Mouse (Mus musculus) stomach, embryonic 14.5 days (tissue): ENCODE data around the gene Rtl8b. TPM values are rescaled to one million over a fixed set of nuclear protein-coding genes. Genes with fewer than 3 reads are reported as not detected.
"Not testable (repeated sequence)": the region's sequence is repeated elsewhere in the genome, so short reads cannot be mapped to it uniquely, and the experiment has no call there.

Experiments
- ATAC-seq: fragments of 200-750 bp; cut with Nextera tagmentation; 2 replicates; pipeline ENCODE4 v1.8.0; 2017; ENCODE audit warnings: low read depth, moderate TSS enrichment; ENCODE audit not compliant: insufficient number of reproducible peaks, insufficient read depth, low FRiP score
- H3K27ac ChIP-seq: fragments of 300-500 bp; sonication (generic); 2 replicates; pipeline ENCODE4 v1.5.1; 2014; ENCODE audit warnings: mild to moderate bottlenecking, low read length, moderate library complexity, mixed read lengths
- H3K27me3 ChIP-seq: fragments of 300-500 bp; sonication (generic); 2 replicates; pipeline ENCODE4 v1.6.1; 2014; ENCODE audit warnings: low read length, control low read depth, mixed read lengths; ENCODE audit not compliant: control insufficient read depth, insufficient read depth
- H3K36me3 ChIP-seq: fragments of 300-500 bp; sonication (generic); 2 replicates; pipeline ENCODE4 v1.6.1; 2014; ENCODE audit warnings: mild to moderate bottlenecking, control low read depth, low read length, moderate library complexity, mixed read lengths; ENCODE audit not compliant: control insufficient read depth, insufficient read depth
- H3K4me1 ChIP-seq: fragments of 300-500 bp; sonication (generic); 2 replicates; pipeline ENCODE4 v1.6.1; 2014; ENCODE audit warnings: low read length, control low read depth, mixed read lengths; ENCODE audit not compliant: control insufficient read depth, insufficient read depth
- H3K4me2 ChIP-seq: fragments of 300-500 bp; sonication (generic); replicated peaks from 2 replicates; pipeline ENCODE4 v1.6.1; 2014; ENCODE audit warnings: low read depth, low read length, control low read depth
- H3K4me3 ChIP-seq: fragments of 300-500 bp; sonication (generic); 2 replicates; pipeline ENCODE4 v1.5.1; 2014; ENCODE audit warnings: low read depth, low read length, control low read depth
- H3K9ac ChIP-seq: fragments of 300-500 bp; sonication (generic); replicated peaks from 2 replicates; pipeline ENCODE4 v1.6.1; 2014; ENCODE audit warnings: low read depth, mild to moderate bottlenecking, control low read depth, low read length, moderate library complexity, mixed read lengths
- H3K9me3 ChIP-seq: fragments of 300-500 bp; sonication (generic); 2 replicates; pipeline ENCODE4 v1.6.1; 2016; ENCODE audit warnings: low read depth, low read length, control low read depth; ENCODE audit not compliant: control insufficient read depth
- WGBS: fragments of 180-500 bp; shearing (Covaris S2); extraction: QIAGEN DNeasy Blood & Tissue Kit; methylation state at CpG from one replicate; pipeline ENCODE4 v1.1.7; 2014; 5-methylcytosine and 5-hydroxymethylcytosine counted together
- polyA plus RNA-seq: library from polyadenylated mRNA; unstranded; fragments of >200 nt; fragmentation: Nextera tagmentation; extraction: Ambion mirVana; gene quantifications from 2 replicates; pipeline ENCODE4 v1.2.1, GENCODE M21; 2014

The Rtl8b gene
- polyA plus RNA-seq, 1 experiment from 2014 or later, result 51.0 TPM

DNA sequence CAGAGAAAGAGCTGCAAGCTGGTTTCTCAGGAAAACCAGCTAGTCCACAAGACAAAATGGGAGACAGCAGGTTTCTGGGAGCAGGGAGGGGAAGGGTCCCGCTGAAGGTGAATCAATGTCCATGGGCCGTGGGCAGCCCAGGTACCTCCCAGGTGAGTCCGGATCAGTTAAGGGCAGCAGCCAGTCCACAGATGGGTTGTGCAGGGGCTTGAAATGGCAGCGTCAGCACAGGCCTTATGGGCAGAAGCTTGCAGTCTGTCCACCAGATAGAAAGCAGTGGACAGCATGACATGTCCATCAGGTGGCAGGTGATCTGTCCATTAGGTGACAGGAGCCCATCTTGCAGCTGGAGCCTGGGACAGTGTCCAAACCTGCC is 27.6 kb downstream of the Rtl8b start:
- not testable (repeated sequence) for H3K27ac ChIP-seq, ATAC-seq, H3K4me2 ChIP-seq, H3K9me3 ChIP-seq, H3K36me3 ChIP-seq, H3K27me3 ChIP-seq, H3K4me1 ChIP-seq, H3K9ac ChIP-seq, H3K4me3 ChIP-seq
- 39% methylated on average over 4 of the region's 4 CpGs for WGBS

DNA sequence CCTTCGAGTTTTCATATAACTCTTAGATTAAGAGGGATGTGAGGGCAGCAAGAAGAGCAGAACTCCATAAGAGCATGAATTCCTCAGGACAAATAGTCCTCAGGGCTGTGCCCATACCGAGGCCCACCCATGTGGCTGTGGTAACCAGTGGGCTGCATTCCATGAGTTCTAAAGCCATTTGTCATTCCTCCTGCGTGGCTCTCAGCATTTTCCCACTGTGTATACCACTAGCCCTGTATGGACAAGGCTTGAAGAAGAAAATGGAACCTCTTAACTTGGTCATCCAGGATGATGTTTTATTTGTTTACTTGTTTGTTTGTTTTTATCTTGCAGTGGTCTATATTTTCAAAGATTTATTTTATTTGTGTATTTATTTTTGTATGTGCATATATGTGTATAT is 32.1 kb downstream of the Rtl8b start:
- not testable (repeated sequence) for H3K9me3 ChIP-seq, H3K27ac ChIP-seq, ATAC-seq, H3K27me3 ChIP-seq, H3K4me1 ChIP-seq, H3K4me2 ChIP-seq, H3K4me3 ChIP-seq, H3K36me3 ChIP-seq, H3K9ac ChIP-seq
- 47% methylated on average over 3 of the region's 3 CpGs for WGBS

Other genes with a start within 250 kb of the Rtl8b start
- gene Etd, start 235.5 kb downstream of the Rtl8b start, polyA plus RNA-seq, result not detected in 2 replicates
- 39.7 and 46.2 TPM in 2 replicates for gene Rtl8c, start 62.4 kb downstream of the Rtl8b start, polyA plus RNA-seq
- not detected in 2 replicates for gene Gm14597, start 61.4 kb downstream of the Rtl8b start, polyA plus RNA-seq
- 61.0 and 69.6 TPM in 2 replicates for gene Rtl8a, start 26.7 kb downstream of the Rtl8b start, polyA plus RNA-seq
- 0.17 and 0.24 TPM in 2 replicates for gene 4930502E18Rik, start 54.4 kb upstream of the Rtl8b start, polyA plus RNA-seq
- not detected in 2 replicates for gene 1700013H16Rik, start 87.4 kb upstream of the Rtl8b start, polyA plus RNA-seq
- not detected in 2 replicates for gene Zfp36l3, start 106.0 kb upstream of the Rtl8b start, polyA plus RNA-seq
- gene Xlr, start 127.3 kb upstream of the Rtl8b start, polyA plus RNA-seq, result 0.88 and 2.0 TPM in 2 replicates